Mouse (Mus musculus): Measurements from ENCODE around the gene Runx3.
A peak's percentile ranks its signal among the peaks of the same experiment; 100 is the strongest.
"Not testable (repeated sequence)": the region's sequence is repeated elsewhere in the genome, so short reads cannot be mapped to it uniquely, and the experiment has no call there.

Gene Runx3

GRCm38 (mm10) chr4:135167816-135168527 is 47.5 kb downstream of the Runx3 start:
- no peak for DNase-seq (ENCODE audit: inconsistent age in 2 of 2, low spot score in 1 of 2)

GRCm38 (mm10) chr4:135169096-135169495 is 48.6 kb downstream of the Runx3 start:
- no peak for DNase-seq (ENCODE audit: inconsistent age in 2 of 2, low spot score in 1 of 2)

GRCm38 (mm10) chr4:135169501-135169900 is 49.0 kb downstream of the Runx3 start:
- DNase-seq (ENCODE audit: inconsistent age in 2 of 2, low spot score in 1 of 2): no peak

- no peak for DNase-seq (ENCODE audit: inconsistent age in 2 of 2, low spot score in 1 of 2)
Measured at GRCm38 (mm10) chr4:135171304-135171875, 50.9 kb downstream of the Runx3 start.

GRCm38 (mm10) chr4:135175406-135176120 is 55.1 kb downstream of the Runx3 start:
- no peak for DNase-seq (ENCODE audit: inconsistent age in 2 of 2, low spot score in 1 of 2)

- DNase-seq (ENCODE audit: inconsistent age in 2 of 2, low spot score in 1 of 2): no peak
Measured at GRCm38 (mm10) chr4:135177568-135177967, 57.1 kb downstream of the Runx3 start.

- peak; percentile 27 to 70 for DNase-seq (ENCODE audit: inconsistent age in 2 of 2, low spot score in 1 of 2)
Measured at GRCm38 (mm10) chr4:135179077-135179481, 58.6 kb downstream of the Runx3 start.

- DNase-seq (ENCODE audit: inconsistent age in 2 of 2, low spot score in 1 of 2): no peak
Measured at GRCm38 (mm10) chr4:135181819-135182218, 61.4 kb downstream of the Runx3 start.

- not testable (repeated sequence) for DNase-seq (ENCODE audit: inconsistent age in 2 of 2, low spot score in 1 of 2)
Measured at GRCm38 (mm10) chr4:135184277-135184676, 63.8 kb downstream of the Runx3 start.

- DNase-seq (ENCODE audit: inconsistent age in 2 of 2, low spot score in 1 of 2): peak; percentile 39 to 47
Measured at GRCm38 (mm10) chr4:135189452-135190008, 69.1 kb downstream of the Runx3 start.

- no peak for DNase-seq (ENCODE audit: inconsistent age in 2 of 2, low spot score in 1 of 2)
Measured at GRCm38 (mm10) chr4:135190364-135190763, 69.9 kb downstream of the Runx3 start.

GRCm38 (mm10) chr4:135191185-135191584 is 70.7 kb downstream of the Runx3 start:
- no peak for DNase-seq (ENCODE audit: inconsistent age in 2 of 2, low spot score in 1 of 2)

- DNase-seq (ENCODE audit: inconsistent age in 2 of 2, low spot score in 1 of 2): no peak
Measured at GRCm38 (mm10) chr4:135191604-135192003, 71.2 kb downstream of the Runx3 start.

GRCm38 (mm10) chr4:135192841-135193240 is 72.4 kb downstream of the Runx3 start:
- peak; percentile 33 to 36 for DNase-seq (ENCODE audit: inconsistent age in 2 of 2, low spot score in 1 of 2)

- peak in 1 of 2 experiments; percentile 20 for DNase-seq (ENCODE audit: inconsistent age in 2 of 2, low spot score in 1 of 2)
Measured at GRCm38 (mm10) chr4:135197857-135198256, 77.4 kb downstream of the Runx3 start.

- peak in 1 of 2 experiments; percentile 26 for DNase-seq (ENCODE audit: inconsistent age in 2 of 2, low spot score in 1 of 2)
Measured at GRCm38 (mm10) chr4:135201771-135202170, 81.3 kb downstream of the Runx3 start.

GRCm38 (mm10) chr4:135203279-135203678 is 82.8 kb downstream of the Runx3 start:
- DNase-seq (ENCODE audit: inconsistent age in 2 of 2, low spot score in 1 of 2): peak; percentile 44 to 78

- peak; percentile 48 to 77 for DNase-seq (ENCODE audit: inconsistent age in 2 of 2, low spot score in 1 of 2)
Measured at GRCm38 (mm10) chr4:135203806-135204560, 83.5 kb downstream of the Runx3 start.

- DNase-seq (ENCODE audit: inconsistent age in 2 of 2, low spot score in 1 of 2): peak in 1 of 2 experiments; percentile 26
Measured at GRCm38 (mm10) chr4:135204666-135205065, 84.2 kb downstream of the Runx3 start.

- DNase-seq (ENCODE audit: inconsistent age in 2 of 2, low spot score in 1 of 2): peak in 1 of 2 experiments; percentile 25
Measured at GRCm38 (mm10) chr4:135205254-135205653, 84.8 kb downstream of the Runx3 start.
